In genomic region chr15:99456963-99457605, GRCm38 (mm10) we compare ENCODE assay signal across 8 mouse cellular contexts. TPM values are rescaled to one million over a fixed set of nuclear protein-coding genes. Genes with fewer than 3 reads are reported as not detected.
DNase-seq lines count a peak whose midpoint lies in the region; ATAC-seq and TF ChIP-seq lines count a peak whose summit lies in the region.

No protein-coding gene starts in this region.

- ATAC-seq in forebrain, embryonic 12.5 days (ENCODE audit: low FRiP score): peak; percentile 78
- ATAC-seq in heart, postnatal 0 days (ENCODE audit: insufficient read depth, low read depth): peak; percentile 61
- peak; percentile 48 for ATAC-seq in lung, postnatal 0 days

- DNase-seq in ES-CJ7 (ENCODE audit: low read depth, low spot score): peak; percentile 82
- DNase-seq in brain, adult 2 months (ENCODE audit: low read depth, low spot score): peak; percentile 67
- DNase-seq in heart, postnatal 0 days (ENCODE audit: low spot score): peak; percentile 69
- peak; percentile 42 to 48 for DNase-seq in layer of hippocampus, adult 18-20 months (ENCODE audit: low spot score in 2 of 2)
- DNase-seq in lung, postnatal 0 days (ENCODE audit: low spot score): peak; percentile 76
- peak; percentile 52 for DNase-seq in ovary, postnatal 14 days (ENCODE audit: low spot score)
- DNase-seq in urinary bladder, postnatal 14 days (ENCODE audit: low spot score): peak; percentile 60

- under 1% methylated on average over 38 of the region's 43 CpGs for WGBS in forebrain, embryonic 12.5 days
- WGBS in heart, postnatal 0 days: 0% methylated on average over 39 of the region's 43 CpGs
- under 1% methylated on average over 29 of the region's 43 CpGs for WGBS in lung, postnatal 0 days

- H3K4me1 ChIP-seq in forebrain, embryonic 12.5 days: peaks cover 51% of the 10 kb centered on the region
- H3K4me1 ChIP-seq in heart, postnatal 0 days (ENCODE audit: control insufficient read depth, insufficient read depth): peaks cover 7% of the 10 kb centered on the region; the same call in 1 of the 2 replicates
- H3K4me1 ChIP-seq in lung, postnatal 0 days (ENCODE audit: insufficient read depth, low read depth, low read length): peaks cover 8% of the 10 kb centered on the region; the same call in 1 of the 2 replicates

- H3K4me3 ChIP-seq in forebrain, embryonic 12.5 days (replicated peaks): peak overlapping the region; percentile 84
- H3K4me3 ChIP-seq in heart, postnatal 0 days (ENCODE audit: low read depth, low read length): peak overlapping the region; percentile 70
- peak overlapping the region; percentile 76 for H3K4me3 ChIP-seq in lung, postnatal 0 days (ENCODE audit: low read depth, low read length)

- H3K27me3 ChIP-seq in forebrain, embryonic 12.5 days: no peaks in the 10 kb centered on the region
- H3K27me3 ChIP-seq in heart, postnatal 0 days (ENCODE audit: control insufficient read depth, insufficient read depth, low read length): no peaks in the 10 kb centered on the region
- H3K27me3 ChIP-seq in lung, postnatal 0 days (replicated peaks; ENCODE audit: insufficient read depth, low read length): no peaks in the 10 kb centered on the region

- peak overlapping the region; percentile 67 for H3K4me2 ChIP-seq in forebrain, embryonic 12.5 days
- peak overlapping the region; percentile 90 for H3K4me2 ChIP-seq in heart, postnatal 0 days (ENCODE audit: low read depth, low read length)
- peak overlapping the region; percentile 90 for H3K4me2 ChIP-seq in lung, postnatal 0 days (replicated peaks; ENCODE audit: low read depth, low read length)

- H3K27ac ChIP-seq in forebrain, embryonic 12.5 days: peak overlapping the region; percentile 89
- H3K27ac ChIP-seq in heart, postnatal 0 days (ENCODE audit: low read depth): peak overlapping the region; percentile 79
- peak overlapping the region; percentile 89 for H3K27ac ChIP-seq in lung, postnatal 0 days (ENCODE audit: low read length)

- H3K9me3 ChIP-seq in forebrain, embryonic 12.5 days: no peaks in the 10 kb centered on the region
- no peaks in the 10 kb centered on the region for H3K9me3 ChIP-seq in heart, postnatal 0 days (replicated peaks; ENCODE audit: control insufficient read depth, low read length)
- H3K9me3 ChIP-seq in lung, postnatal 0 days (ENCODE audit: low read length): no peaks in the 10 kb centered on the region

- TF ChIP-seq CTCF in heart, postnatal 0 days (IDR thresholded peaks at IDR 0.05; ENCODE audit: low read depth): no peak
- no peak for TF ChIP-seq CTCF in lung, postnatal 0 days (IDR thresholded peaks at IDR 0.05)

- no peak for TF ChIP-seq EP300 in heart, postnatal 0 days (IDR thresholded peaks at IDR 0.05; ENCODE audit: low read depth)
- TF ChIP-seq EP300 in lung, postnatal 0 days (IDR thresholded peaks at IDR 0.05): no peak

- H3K9ac ChIP-seq in forebrain, embryonic 12.5 days: peak overlapping the region; percentile 76
- H3K9ac ChIP-seq in heart, postnatal 0 days (replicated peaks; ENCODE audit: low read depth, low read length): peak overlapping the region; percentile 69
- H3K9ac ChIP-seq in lung, postnatal 0 days (replicated peaks; ENCODE audit: low read depth): peak overlapping the region; percentile 58

- 0 out of 2 replicates have a peak, but pooled peaks cover 4% of the 10 kb centered on the region for H3K36me3 ChIP-seq in forebrain, embryonic 12.5 days (replicated peaks)
- no peaks in the 10 kb centered on the region; the same call in 1 of the 2 replicates for H3K36me3 ChIP-seq in heart, postnatal 0 days (replicated peaks; ENCODE audit: control insufficient read depth, insufficient read depth, low read length)
- H3K36me3 ChIP-seq in lung, postnatal 0 days (ENCODE audit: insufficient read depth, low read length): no peaks in the 10 kb centered on the region

RNA-seq across cellular contexts. Expression of gene Nckap5l, which starts 0.5 kb away (rescaled TPM):
- 11.8 and 12.0 TPM in 2 replicates for polyA plus RNA-seq in forebrain, embryonic 12.5 days (2016; fragmentation: Nextera tagmentation; extraction: Ambion mirVana)
- 7.5 and 35.0 TPM in 2 replicates for total RNA-seq in heart, postnatal 0 days (2014; rRNA removed; ENCODE audit: low replicate concordance)
- polyA plus RNA-seq in heart, postnatal 0 days (2015; fragmentation: Nextera tagmentation; extraction: Ambion mirVana): 3.7 and 5.0 TPM in 2 replicates
- total RNA-seq in layer of hippocampus, adult 18-20 months (2021): 10 to 100 TPM; 15.8 to 16.5 TPM
- polyA plus RNA-seq in lung, postnatal 0 days (2015; fragmentation: Nextera tagmentation; extraction: Ambion mirVana): 5.2 and 6.0 TPM in 2 replicates

RNA-seq across cellular contexts. Expression of gene Bcdin3d, which starts 17.4 kb away (rescaled TPM):
- polyA plus RNA-seq in forebrain, embryonic 12.5 days (2016; fragmentation: Nextera tagmentation; extraction: Ambion mirVana): 21.5 and 25.0 TPM in 2 replicates
- 3.5 and 11.0 TPM in 2 replicates for total RNA-seq in heart, postnatal 0 days (2014; rRNA removed; ENCODE audit: low replicate concordance)
- 12.5 and 13.1 TPM in 2 replicates for polyA plus RNA-seq in heart, postnatal 0 days (2015; fragmentation: Nextera tagmentation; extraction: Ambion mirVana)
- 1 to 10 TPM; 5.0 TPM for total RNA-seq in layer of hippocampus, adult 18-20 months (2021)
- polyA plus RNA-seq in lung, postnatal 0 days (2015; fragmentation: Nextera tagmentation; extraction: Ambion mirVana): 11.2 and 11.5 TPM in 2 replicates

Comparison
In these comparisons a context has a peak if more than half of its experiments do, and no peak if none do; other contexts are left out.
1. Peak in every context shown above with its lines: DNase-seq, ATAC-seq, H3K4me3 ChIP-seq and H3K27ac ChIP-seq.